Mouse (Mus musculus): ENCODE measurements around the gene Olfr807.

Olfr807 gene

GRCm38 (mm10) chr10:129757693-129758092, at the start of gene Olfr807:
Gene Olfr807, minus strand, starts transcription at chr10:129757793.
- DNase-seq (ENCODE audit: low spot score) = no peak

GRCm38 (mm10) chr10:129804296-129804695, 46.7 kb upstream of the Olfr807 start, which contains the start of gene Olfr811:
Gene Olfr811, minus strand, starts transcription at chr10:129804396.
- no peak for DNase-seq (ENCODE audit: low spot score)

GRCm38 (mm10) chr10:129794817-129795216, 37.2 kb upstream of the Olfr807 start, which contains the start of gene Olfr810:
Gene Olfr810, minus strand, starts transcription at chr10:129794917.
- no peak for DNase-seq (ENCODE audit: low spot score)

GRCm38 (mm10) chr10:129778123-129778522, 20.5 kb upstream of the Olfr807 start:
- DNase-seq (ENCODE audit: low spot score) = no peak

- no peak for DNase-seq (ENCODE audit: low spot score)
Measured at GRCm38 (mm10) chr10:129774338-129774737, 16.7 kb upstream of the Olfr807 start, which contains the start of gene Olfr809. Gene Olfr809, plus strand, starts transcription at chr10:129774638.

- no peak for DNase-seq (ENCODE audit: low spot score)
Measured at GRCm38 (mm10) chr10:129765182-129765581, 7.6 kb upstream of the Olfr807 start, which contains the start of gene Olfr808. Gene Olfr808, plus strand, starts transcription at chr10:129765482.

- DNase-seq (ENCODE audit: low spot score) = no peak
Measured at GRCm38 (mm10) chr10:129741821-129742220, 15.8 kb downstream of the Olfr807 start, which contains the start of gene Olfr806. Gene Olfr806, minus strand, starts transcription at chr10:129741921.

- no peak for DNase-seq (ENCODE audit: low spot score)
Measured at GRCm38 (mm10) chr10:129729275-129729674, 28.3 kb downstream of the Olfr807 start, which contains the start of gene Olfr805. Gene Olfr805, minus strand, starts transcription at chr10:129729375.
